Mouse (Mus musculus): ENCODE data around the gene Nrcam. TPM values are rescaled to one million over a fixed set of nuclear protein-coding genes. Genes with fewer than 3 reads are reported as not detected.

The Nrcam gene
- polyA plus RNA-seq, 1 experiment, result 0.71 TPM

DNA sequence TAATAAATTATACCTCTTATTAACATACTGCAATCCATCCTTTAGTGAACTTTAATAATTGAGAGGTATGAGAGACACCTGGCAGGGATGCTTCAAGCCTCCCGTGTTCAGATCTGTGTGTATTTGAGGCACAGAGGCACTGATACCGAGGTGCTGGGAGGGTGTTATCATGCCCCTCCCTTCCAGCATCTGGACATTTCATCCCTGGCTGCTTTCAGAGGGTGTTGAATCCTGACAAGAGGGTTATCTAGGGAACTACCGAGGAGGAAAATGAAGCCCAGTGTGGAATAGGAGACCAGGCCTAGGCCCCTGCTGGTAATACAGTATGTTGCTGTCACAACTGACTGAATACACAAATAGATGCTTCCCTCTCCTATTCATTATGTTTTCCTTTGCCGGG lies 133.8 kb downstream of the Nrcam start:
- Histone ChIP-seq H3ac (ENCODE audit: control insufficient read depth, insufficient read length) (no peak overlapping the region), H3K27me3 (ENCODE audit: control insufficient read depth, insufficient read depth, insufficient read length) (no peaks in the 10 kb centered on the region), H3K79me2 (ENCODE audit: control insufficient read depth, insufficient read depth) (no peaks in the 10 kb centered on the region), H3K36me3 (ENCODE audit: control insufficient read depth, insufficient read depth) (no peaks in the 10 kb centered on the region), H3K4me3 (no peak overlapping the region), H3K4me2 (ENCODE audit: low read depth) (no peak overlapping the region)
- no peak for TF ChIP-seq POLR2AphosphoS2 (IDR thresholded peaks at IDR 0.05; ENCODE audit: insufficient read length, low read depth)
- no peak for TF ChIP-seq E2F4 (IDR thresholded peaks at IDR 0.05; ENCODE audit: insufficient read depth)
- TF ChIP-seq TCF3 (IDR thresholded peaks at IDR 0.05; ENCODE audit: insufficient read length, low read depth), result no peak
- TF ChIP-seq MAX (IDR thresholded peaks at IDR 0.05; ENCODE audit: low read depth), result no peak
- TF ChIP-seq USF1 (IDR thresholded peaks at IDR 0.05; ENCODE audit: low read depth), result no peak
- TF ChIP-seq TCF12 (IDR thresholded peaks at IDR 0.05; ENCODE audit: insufficient read depth, poor library complexity, severe bottlenecking), result no peak
- TF ChIP-seq MYOG (IDR thresholded peaks at IDR 0.05; ENCODE audit: control insufficient read depth in 1 of 3, insufficient read depth in 1 of 3, insufficient read length in 2 of 3, low read depth in 2 of 3), result no peak
- TF ChIP-seq CEBPB (IDR thresholded peaks at IDR 0.05; ENCODE audit: insufficient read depth, poor library complexity, severe bottlenecking), result no peak
- no peak for TF ChIP-seq MYOD1 (IDR thresholded peaks at IDR 0.05; ENCODE audit: control insufficient read depth in 1 of 3, insufficient read length in 2 of 3, low read depth in 2 of 3)
- TF ChIP-seq POLR2A (IDR thresholded peaks at IDR 0.05; ENCODE audit: insufficient read length, low read depth), result no peak
- TF ChIP-seq SRF (IDR thresholded peaks at IDR 0.05; ENCODE audit: control insufficient read depth, insufficient read length, low read depth), result no peak
- no peak for TF ChIP-seq REST (IDR thresholded peaks at IDR 0.05; ENCODE audit: insufficient read depth, insufficient read length)

DNA sequence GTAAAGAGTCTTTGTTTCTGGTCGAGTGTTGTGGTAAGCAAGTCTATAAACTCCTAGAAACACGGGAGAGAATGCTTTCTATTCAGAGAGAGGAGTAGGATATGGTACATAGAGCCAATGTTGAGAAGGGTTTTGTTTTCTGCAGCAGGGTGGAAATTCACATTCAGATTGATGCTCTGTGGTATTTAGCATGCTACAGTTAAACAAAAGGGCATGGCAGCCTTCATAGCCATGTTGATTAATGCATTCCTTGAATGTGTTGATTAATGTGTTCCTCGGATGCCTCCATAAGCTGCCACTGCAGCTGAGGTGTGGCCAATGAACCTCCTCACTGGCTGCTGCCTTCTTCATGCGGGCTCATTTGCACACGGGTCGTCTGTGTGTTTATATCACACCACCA lies 134.3 kb downstream of the Nrcam start:
- H3K27me3 ChIP-seq (ENCODE audit: control insufficient read depth, insufficient read depth, insufficient read length), result no peaks in the 10 kb centered on the region
- H3K4me3 ChIP-seq, result no peak overlapping the region
- no peak overlapping the region for H3ac ChIP-seq (ENCODE audit: control insufficient read depth, insufficient read length)
- H3K36me3 ChIP-seq (ENCODE audit: control insufficient read depth, insufficient read depth), result no peaks in the 10 kb centered on the region
- no peak overlapping the region for H3K4me2 ChIP-seq (ENCODE audit: low read depth)
- no peaks in the 10 kb centered on the region for H3K79me2 ChIP-seq (ENCODE audit: control insufficient read depth, insufficient read depth)
- TF ChIP-seq MYOG (IDR thresholded peaks at IDR 0.05; ENCODE audit: control insufficient read depth in 1 of 3, insufficient read depth in 1 of 3, insufficient read length in 2 of 3, low read depth in 2 of 3) (no peak), MAX (IDR thresholded peaks at IDR 0.05; ENCODE audit: low read depth) (no peak), REST (IDR thresholded peaks at IDR 0.05; ENCODE audit: insufficient read depth, insufficient read length) (no peak)

DNA sequence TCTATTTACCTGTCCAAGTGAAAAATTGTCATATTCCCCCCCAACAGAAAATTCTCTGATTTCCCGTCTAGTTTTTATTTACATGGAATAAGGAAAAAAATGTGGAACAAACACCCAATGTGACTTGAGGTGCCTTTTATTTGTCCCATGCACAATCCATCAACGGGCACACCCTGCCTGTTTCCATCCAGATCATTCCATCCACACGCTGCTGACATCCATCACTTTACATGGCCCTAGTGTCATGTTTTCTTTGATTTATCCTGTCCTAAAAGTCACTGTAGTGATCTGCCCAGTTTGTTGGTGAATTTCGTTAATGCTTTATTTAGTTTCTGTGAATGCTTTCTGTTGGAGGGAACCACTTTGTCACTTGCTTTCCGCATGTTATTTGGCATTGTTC lies 142.4 kb downstream of the Nrcam start:
- H3ac ChIP-seq (ENCODE audit: control insufficient read depth, insufficient read length), result no peak overlapping the region
- H3K4me2 ChIP-seq (ENCODE audit: low read depth), result no peak overlapping the region
- no peak overlapping the region for H3K4me3 ChIP-seq
- no peaks in the 10 kb centered on the region for H3K79me2 ChIP-seq (ENCODE audit: control insufficient read depth, insufficient read depth)
- no peaks in the 10 kb centered on the region for H3K27me3 ChIP-seq (ENCODE audit: control insufficient read depth, insufficient read depth, insufficient read length)
- H3K36me3 ChIP-seq (ENCODE audit: control insufficient read depth, insufficient read depth), result no peaks in the 10 kb centered on the region
- TF ChIP-seq TCF3 (IDR thresholded peaks at IDR 0.05; ENCODE audit: insufficient read length, low read depth) (no peak), MAX (IDR thresholded peaks at IDR 0.05; ENCODE audit: low read depth) (no peak)

DNA sequence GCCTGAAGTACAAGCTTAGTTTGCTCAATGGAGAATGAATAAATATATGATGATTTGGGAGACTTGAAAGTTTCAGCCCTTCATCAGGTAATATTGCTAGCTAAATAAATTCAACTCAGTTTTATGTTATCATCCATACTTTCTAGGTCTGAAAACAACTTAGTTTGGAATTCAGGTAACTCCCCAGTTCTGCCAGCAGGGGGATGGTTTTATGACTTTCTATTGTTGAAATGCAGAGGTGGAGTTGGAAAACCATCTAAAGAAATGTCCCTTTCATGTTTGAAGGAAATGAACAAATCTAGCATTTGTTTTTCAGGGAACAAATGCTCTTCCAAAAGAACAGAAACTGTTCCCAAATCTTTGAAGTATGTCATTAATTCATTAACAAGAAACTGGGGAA lies 146.7 kb downstream of the Nrcam start:
- no peaks in the 10 kb centered on the region for H3K36me3 ChIP-seq (ENCODE audit: control insufficient read depth, insufficient read depth)
- TF ChIP-seq SRF (IDR thresholded peaks at IDR 0.05; ENCODE audit: control insufficient read depth, insufficient read length, low read depth) (no peak), TCF12 (IDR thresholded peaks at IDR 0.05; ENCODE audit: insufficient read depth, poor library complexity, severe bottlenecking) (no peak), POLR2A (IDR thresholded peaks at IDR 0.05; ENCODE audit: insufficient read length, low read depth) (no peak), TCF3 (IDR thresholded peaks at IDR 0.05; ENCODE audit: insufficient read length, low read depth) (no peak), MYOG (IDR thresholded peaks at IDR 0.05; ENCODE audit: control insufficient read depth in 1 of 3, insufficient read depth in 1 of 3, insufficient read length in 2 of 3, low read depth in 2 of 3) (no peak), MYOD1 (IDR thresholded peaks at IDR 0.05; ENCODE audit: control insufficient read depth in 1 of 3, insufficient read length in 2 of 3, low read depth in 2 of 3) (no peak), POLR2AphosphoS2 (IDR thresholded peaks at IDR 0.05; ENCODE audit: insufficient read length, low read depth) (no peak), CEBPB (IDR thresholded peaks at IDR 0.05; ENCODE audit: insufficient read depth, poor library complexity, severe bottlenecking) (no peak), USF1 (IDR thresholded peaks at IDR 0.05; ENCODE audit: low read depth) (no peak)
- no peak overlapping the region for H3ac ChIP-seq (ENCODE audit: control insufficient read depth, insufficient read length)
- no peak overlapping the region for H3K4me2 ChIP-seq (ENCODE audit: low read depth)
- no peaks in the 10 kb centered on the region for H3K79me2 ChIP-seq (ENCODE audit: control insufficient read depth, insufficient read depth)
- H3K4me3 ChIP-seq, result no peak overlapping the region
- H3K27me3 ChIP-seq (ENCODE audit: control insufficient read depth, insufficient read depth, insufficient read length), result no peaks in the 10 kb centered on the region

DNA sequence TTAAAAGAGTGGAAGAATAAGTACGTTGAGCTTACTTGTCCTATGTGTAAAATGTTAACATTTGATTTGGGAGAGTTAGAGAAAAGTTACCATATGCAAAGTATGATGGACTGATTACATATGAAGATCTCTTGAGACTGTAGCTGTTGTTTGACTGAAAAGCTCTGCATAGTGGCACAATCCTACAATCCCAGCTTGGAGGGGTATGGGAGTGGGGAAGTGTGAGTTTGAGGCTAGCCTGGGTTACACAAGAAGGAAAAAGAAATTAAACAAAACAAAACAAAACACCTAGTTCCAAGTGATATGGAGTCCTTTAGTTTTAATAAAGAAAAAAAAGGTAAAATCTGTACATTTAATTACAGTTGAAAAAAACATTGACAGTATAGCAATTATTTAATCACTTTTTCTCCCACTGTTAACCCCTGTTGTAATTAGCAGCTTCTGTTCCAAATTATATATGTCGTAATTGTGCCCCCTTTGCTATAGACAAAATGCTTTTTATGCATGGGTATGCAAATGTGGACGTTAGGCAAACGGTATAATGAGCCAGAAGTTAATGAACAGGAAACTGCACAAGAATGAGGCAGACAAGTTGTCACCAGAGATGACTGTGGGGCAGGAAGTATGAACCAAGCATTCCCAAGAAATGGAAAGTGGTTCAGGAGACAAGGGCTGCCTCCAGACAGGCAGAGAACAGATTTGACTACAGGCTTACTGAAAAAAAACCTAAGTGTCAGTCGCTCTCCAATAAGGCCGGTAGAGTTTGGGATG lies 150.8 kb downstream of the Nrcam start:
- no peaks in the 10 kb centered on the region for H3K79me2 ChIP-seq (ENCODE audit: control insufficient read depth, insufficient read depth)
- no peaks in the 10 kb centered on the region for H3K27me3 ChIP-seq (ENCODE audit: control insufficient read depth, insufficient read depth, insufficient read length)
- no peak overlapping the region for H3ac ChIP-seq (ENCODE audit: control insufficient read depth, insufficient read length)
- TF ChIP-seq POLR2A (IDR thresholded peaks at IDR 0.05; ENCODE audit: insufficient read length, low read depth) (no peak), CEBPB (IDR thresholded peaks at IDR 0.05; ENCODE audit: insufficient read depth, poor library complexity, severe bottlenecking) (no peak), E2F4 (IDR thresholded peaks at IDR 0.05; ENCODE audit: insufficient read depth) (no peak), MYOD1 (IDR thresholded peaks at IDR 0.05; ENCODE audit: control insufficient read depth in 1 of 3, insufficient read length in 2 of 3, low read depth in 2 of 3) (no peak), MYOG (IDR thresholded peaks at IDR 0.05; ENCODE audit: control insufficient read depth in 1 of 3, insufficient read depth in 1 of 3, insufficient read length in 2 of 3, low read depth in 2 of 3) (no peak)
- no peak overlapping the region for H3K4me3 ChIP-seq
- no peaks in the 10 kb centered on the region for H3K36me3 ChIP-seq (ENCODE audit: control insufficient read depth, insufficient read depth)
- H3K4me2 ChIP-seq (ENCODE audit: low read depth), result no peak overlapping the region
